Mouse (Mus musculus) lung, postnatal 0 days (tissue): ENCODE results near the gene 5330417C22Rik. TPM values are rescaled to one million over a fixed set of nuclear protein-coding genes. Genes with fewer than 3 reads are reported as not detected.

Experiments used
- ATAC-seq: fragments of 200-750 bp; cut with Nextera tagmentation; 2 replicates; pipeline ENCODE4 v1.8.0; 2017; ENCODE audit warnings: moderate library complexity
- DNase-seq: peaks from one replicate; pipeline ENCODE4 v3.0.0-alpha.2; 2016; ENCODE audit warnings: low spot score
- H3K27ac ChIP-seq: fragments of 300-500 bp; sonication (generic); 2 replicates; pipeline ENCODE4 v1.5.1; 2014; ENCODE audit warnings: antibody characterized with exemption, mild to moderate bottlenecking, low read length, mixed read lengths
- H3K27me3 ChIP-seq: fragments of 300-500 bp; sonication (generic); replicated peaks from 2 replicates; pipeline ENCODE4 v1.6.1; 2014; ENCODE audit warnings: low read length, mixed read lengths; ENCODE audit not compliant: insufficient read depth
- H3K36me3 ChIP-seq: fragments of 300-500 bp; sonication (generic); 2 replicates; pipeline ENCODE4 v1.6.1; 2014; ENCODE audit warnings: low read length, mixed read lengths; ENCODE audit not compliant: insufficient read depth
- H3K4me1 ChIP-seq: fragments of 300-500 bp; sonication (generic); 2 replicates; pipeline ENCODE4 v1.6.1; 2014; ENCODE audit warnings: antibody characterized with exemption, low read depth, low read length, mixed read lengths; ENCODE audit not compliant: insufficient read depth
- H3K4me2 ChIP-seq: fragments of 300-500 bp; sonication (generic); replicated peaks from 2 replicates; pipeline ENCODE4 v1.6.1; 2014; ENCODE audit warnings: low read depth, mild to moderate bottlenecking, low read length, moderate library complexity, mixed read lengths
- H3K4me3 ChIP-seq: fragments of 300-500 bp; sonication (generic); 2 replicates; pipeline ENCODE4 v1.5.1; 2014; ENCODE audit warnings: low read depth, low read length
- H3K9ac ChIP-seq: fragments of 300-500 bp; sonication (generic); replicated peaks from 2 replicates; pipeline ENCODE4 v1.6.1; 2014; ENCODE audit warnings: low read depth, mild to moderate bottlenecking
- H3K9me3 ChIP-seq: fragments of 300-500 bp; sonication (generic); 2 replicates; pipeline ENCODE4 v1.6.1; 2016; ENCODE audit warnings: low read length, mixed read lengths
- CTCF ChIP-seq: IDR thresholded peaks from 2 replicates; pipeline ENCODE4 v1.5.1; 2016; ENCODE audit warnings: antibody characterized with exemption, mild to moderate bottlenecking
- EP300 ChIP-seq: IDR thresholded peaks from 2 replicates; pipeline ENCODE4 v1.6.1; 2016; ENCODE audit warnings: antibody characterized with exemption, mild to moderate bottlenecking, control low read depth
- WGBS: fragments of 180-500 bp; shearing (Covaris S2); extraction: QIAGEN DNeasy Blood & Tissue Kit; methylation state at CpG from one replicate; pipeline ENCODE4 v1.1.7; 2014; 5-methylcytosine and 5-hydroxymethylcytosine counted together
- microRNA-seq: library from miRNA; unstranded; fragments of <30 nt; microRNA quantifications from one replicate; pipeline ENCODE4, GENCODE M21; 2016
- polyA plus RNA-seq: library from polyadenylated mRNA; unstranded; fragments of >200 nt; fragmentation: Nextera tagmentation; extraction: Ambion mirVana; gene quantifications from 2 replicates; pipeline ENCODE4 v1.2.1, GENCODE M21; 2015

Gene 5330417C22Rik
- polyA plus RNA-seq, 1 experiment from 2014 or later, result 45.7 TPM

DNA sequence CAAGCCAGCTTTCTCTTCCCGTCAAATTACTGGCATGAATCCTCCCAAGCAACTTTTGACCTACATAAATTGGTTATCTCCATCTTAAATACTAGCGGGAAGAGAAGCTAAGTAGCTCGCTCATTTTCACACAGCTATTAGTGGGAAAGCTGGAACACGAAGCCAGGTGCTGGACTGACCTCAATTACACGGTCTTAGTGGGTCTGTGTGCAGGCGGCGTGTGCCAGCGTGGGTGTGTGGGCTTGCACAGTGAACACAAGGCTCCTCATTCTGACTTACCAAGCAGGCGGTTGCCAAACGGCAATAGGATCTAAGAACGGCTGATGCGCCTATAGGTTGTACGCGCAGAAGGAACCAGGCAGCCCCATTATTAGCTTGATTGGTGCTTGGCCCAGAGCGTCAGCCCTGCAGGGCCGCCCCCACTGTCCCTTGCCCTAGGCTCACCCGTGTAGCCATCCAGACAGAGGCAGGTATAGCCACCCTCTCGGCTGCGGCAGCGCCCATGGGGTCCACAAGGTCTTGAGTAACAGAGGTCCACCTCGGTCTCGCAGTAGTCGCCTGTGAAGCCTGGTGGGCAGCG, 129.9 kb downstream of the 5330417C22Rik start:
- Histone ChIP-seq H3K4me2 (no peak overlapping the region), H3K27ac (no peak overlapping the region), H3K36me3 (no peaks in the 10 kb centered on the region), H3K27me3 (no peaks in the 10 kb centered on the region), H3K9ac (no peak overlapping the region), H3K4me3 (no peak overlapping the region), H3K9me3 (no peaks in the 10 kb centered on the region), H3K4me1 (peaks cover 7% of the 10 kb centered on the region; the same call in 1 of the 2 replicates)
- DNase-seq (no peak), ATAC-seq (no peak)
- no peak for TF ChIP-seq CTCF
- no peak for TF ChIP-seq EP300
- WGBS, result 91% methylated on average over 24 of the region's 24 CpGs

Small RNA genes lying within 50 kb of the gene (microRNA-seq; reads per million reads assigned to microRNA genes)
- not detected for gene Gm22860

Other genes starting within 250 kb of the 5330417C22Rik start
- 5.6 and 7.1 TPM in 2 replicates for gene Mybphl, start 171.6 kb downstream of the 5330417C22Rik start, polyA plus RNA-seq
- gene Psrc1, start 152.7 kb downstream of the 5330417C22Rik start, polyA plus RNA-seq, result 2.3 and 3.7 TPM in 2 replicates
- gene Celsr2, start 121.0 kb downstream of the 5330417C22Rik start, polyA plus RNA-seq, result 3.4 and 3.8 TPM in 2 replicates
- 81.0 and 81.3 TPM in 2 replicates for gene Sars, start 91.3 kb downstream of the 5330417C22Rik start, polyA plus RNA-seq
- gene 1700013F07Rik, start 2.4 kb downstream of the 5330417C22Rik start, polyA plus RNA-seq, result 6.4 and 7.9 TPM in 2 replicates
- gene Tmem167b, start 25.9 kb upstream of the 5330417C22Rik start, polyA plus RNA-seq, result 41.8 and 42.7 TPM in 2 replicates
- gene Taf13, start 35.2 kb upstream of the 5330417C22Rik start, polyA plus RNA-seq, result 41.0 and 45.9 TPM in 2 replicates
- gene Wdr47, start 54.7 kb upstream of the 5330417C22Rik start, polyA plus RNA-seq, result 7.8 and 8.2 TPM in 2 replicates
- 63.6 and 65.2 TPM in 2 replicates for gene Clcc1, start 117.4 kb upstream of the 5330417C22Rik start, polyA plus RNA-seq
- 22.9 and 23.7 TPM in 2 replicates for gene Gpsm2, start 185.8 kb upstream of the 5330417C22Rik start, polyA plus RNA-seq
- gene Aknad1, start 203.1 kb upstream of the 5330417C22Rik start, polyA plus RNA-seq, result 0.10 and 0.21 TPM in 2 replicates